Mouse (Mus musculus) thymus, postnatal 0 days (tissue): ENCODE data around the gene Mdfi. TPM values are rescaled to one million over a fixed set of nuclear protein-coding genes. Genes with fewer than 3 reads are reported as not detected.
A peak's percentile ranks its signal among the peaks of the same experiment; 100 is the strongest.
"Not testable (repeated sequence)": the region's sequence is repeated elsewhere in the genome, so short reads cannot be mapped to it uniquely, and the experiment has no call there.

Experiments
- DNase-seq: peaks from one replicate; pipeline ENCODE4 v3.0.0-alpha.2; 2015; ENCODE audit warnings: low spot score
- polyA plus RNA-seq: library from polyadenylated mRNA; unstranded; fragments of >200 nt; fragmentation: Nextera tagmentation; extraction: Ambion mirVana; gene quantifications from 2 replicates; pipeline ENCODE4 v1.2.1, GENCODE M21; 2015

Gene Mdfi
- 3.5 and 3.7 TPM in 2 replicates for polyA plus RNA-seq

DNA sequence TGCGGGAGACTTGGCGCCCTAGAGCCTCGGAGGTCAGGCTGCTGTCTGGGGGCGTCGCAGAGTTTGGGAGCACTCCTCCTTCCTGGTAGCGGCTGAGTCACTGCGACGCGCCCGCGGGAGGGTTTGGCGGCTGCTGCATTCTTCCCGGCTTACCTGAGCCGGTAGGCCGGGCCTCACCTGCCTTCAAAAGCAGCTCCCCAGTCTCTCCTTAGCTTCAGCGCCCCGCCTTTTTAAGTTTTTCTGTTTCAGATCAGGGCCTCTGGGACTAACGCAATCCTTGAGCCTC lies at the start of gene Mdfi:
Gene Mdfi (minus strand): TSS at position 210 of the 286 bp plus-strand sequence.
- DNase-seq, result peak; percentile 29

DNA sequence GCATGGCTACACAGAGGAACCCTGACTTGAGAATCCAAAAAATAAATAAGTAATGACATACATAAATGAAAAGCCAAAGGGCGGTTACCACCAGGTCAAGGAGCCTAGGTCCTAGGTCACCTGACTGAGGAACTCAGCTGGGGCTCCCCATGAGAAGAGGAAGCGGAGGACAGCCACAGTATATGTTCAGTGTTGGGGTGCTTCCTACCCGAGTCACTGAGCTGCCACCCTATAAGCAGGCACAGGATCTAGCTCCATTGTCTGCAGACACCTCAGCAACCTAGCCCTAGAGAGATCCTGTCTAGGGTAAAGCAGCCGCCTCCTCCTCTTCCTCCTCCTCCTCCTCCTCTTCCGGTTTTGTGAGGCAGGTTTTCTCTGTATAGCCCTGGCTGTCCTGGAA lies 48.6 kb upstream of the Mdfi start:
- DNase-seq, result peak; percentile 54

DNA sequence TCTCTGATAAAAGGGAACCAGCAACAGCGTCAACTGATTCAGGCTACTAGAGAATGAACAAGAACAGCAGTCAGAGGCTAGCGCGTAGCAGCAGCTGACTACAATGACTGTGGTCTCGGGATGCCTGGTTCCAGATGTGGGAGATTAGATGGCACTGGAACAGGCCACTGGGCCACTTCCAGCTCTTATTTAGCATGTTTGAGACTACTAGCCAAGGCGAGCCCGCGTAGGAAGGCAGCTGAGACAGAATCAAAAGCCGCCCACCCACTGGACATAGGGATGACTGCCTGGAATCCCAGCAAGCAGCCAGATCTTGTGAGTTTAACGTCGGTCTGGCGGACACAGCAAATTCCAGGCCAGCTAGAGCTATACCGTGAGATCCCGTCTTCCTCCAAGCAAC lies 46.8 kb upstream of the Mdfi start:
- DNase-seq, result no peak

DNA sequence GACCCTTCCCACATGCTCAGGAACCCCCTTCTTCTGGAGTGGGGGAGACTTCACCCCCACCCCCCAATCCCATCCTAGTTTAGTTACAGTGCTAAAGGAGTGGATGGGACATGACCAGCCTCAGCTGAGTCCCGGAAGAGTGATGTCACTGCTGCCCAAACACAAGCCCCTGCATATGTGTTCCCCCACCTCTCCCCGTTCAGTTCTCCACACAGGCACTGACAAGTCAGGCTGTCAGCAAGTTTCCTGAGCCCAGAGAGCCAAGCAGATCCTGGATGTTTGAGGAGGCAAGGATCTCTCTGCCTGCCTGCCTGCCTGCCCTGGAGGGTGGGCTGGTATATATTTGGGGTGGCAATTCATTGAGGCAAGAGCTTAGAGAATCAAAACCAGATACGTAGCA lies 44.7 kb upstream of the Mdfi start:
- no peak for DNase-seq

DNA sequence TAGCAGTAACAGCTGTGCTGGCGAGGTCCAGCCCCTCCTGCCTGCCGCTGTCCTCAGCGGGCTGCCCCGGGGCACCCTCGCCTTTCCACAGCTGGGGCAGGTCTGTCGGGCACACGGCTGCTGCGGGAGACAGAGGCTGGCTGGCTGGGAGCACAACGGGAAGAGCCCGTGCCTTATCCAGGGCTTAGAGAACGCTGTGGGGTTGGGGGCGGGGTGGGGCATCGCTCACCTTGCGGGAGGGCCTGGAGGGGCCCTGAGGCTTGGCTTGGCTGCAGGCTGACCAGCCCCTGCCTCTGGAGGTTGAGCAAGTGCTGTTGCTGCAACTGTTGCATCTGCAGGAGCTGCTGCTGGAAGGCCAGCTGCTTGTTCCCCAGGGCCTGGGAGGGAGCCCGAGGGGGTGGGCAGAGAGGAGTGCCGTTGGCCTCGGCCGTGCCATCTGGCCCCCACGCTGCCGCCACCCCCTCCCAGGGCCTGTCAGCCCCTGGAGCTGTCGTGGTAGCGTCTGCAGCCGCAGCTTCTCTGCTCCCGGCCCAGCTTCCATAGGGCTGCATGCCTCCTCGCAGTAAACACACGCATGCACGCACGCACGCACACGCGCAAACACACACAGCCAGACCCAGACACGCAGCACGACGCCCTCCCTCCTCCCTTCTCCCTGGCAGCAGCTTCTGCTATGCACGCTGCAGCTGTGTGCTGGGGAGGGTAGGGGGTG lies 44.0 kb upstream of the Mdfi start:
- DNase-seq, result no peak

DNA sequence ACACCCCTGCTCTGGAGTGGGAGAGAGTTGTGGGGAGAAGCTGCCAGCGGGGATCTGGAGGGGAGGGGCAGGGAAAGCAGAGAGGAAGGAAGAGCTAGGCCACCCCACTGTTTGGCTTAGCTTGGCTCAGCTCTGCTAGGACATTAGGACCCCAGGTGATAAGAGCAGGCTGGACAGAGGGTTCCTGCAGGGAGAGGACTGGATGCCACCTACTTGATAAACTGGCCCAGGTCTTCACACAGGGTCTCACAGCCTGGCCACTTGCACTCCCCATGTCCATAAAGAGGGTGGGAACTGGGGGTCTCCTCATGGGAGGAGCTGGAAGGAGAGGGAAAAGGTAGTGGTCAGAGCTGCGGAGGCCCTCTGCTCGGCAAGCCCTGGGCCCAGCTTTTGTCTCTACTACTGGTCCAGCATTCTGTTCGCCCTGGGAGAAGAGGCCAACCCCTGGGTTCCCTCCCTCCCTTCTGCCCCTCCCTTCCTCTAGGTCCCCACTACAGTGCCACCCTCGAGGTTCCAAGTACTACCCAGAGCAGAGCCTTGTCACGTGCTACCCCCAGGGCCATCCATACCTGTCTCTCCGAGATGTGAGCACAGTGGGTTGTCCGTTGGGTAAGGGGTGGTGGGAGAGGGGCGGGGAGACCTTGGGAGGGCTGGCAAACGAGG lies 43.4 kb upstream of the Mdfi start:
- DNase-seq, result no peak

DNA sequence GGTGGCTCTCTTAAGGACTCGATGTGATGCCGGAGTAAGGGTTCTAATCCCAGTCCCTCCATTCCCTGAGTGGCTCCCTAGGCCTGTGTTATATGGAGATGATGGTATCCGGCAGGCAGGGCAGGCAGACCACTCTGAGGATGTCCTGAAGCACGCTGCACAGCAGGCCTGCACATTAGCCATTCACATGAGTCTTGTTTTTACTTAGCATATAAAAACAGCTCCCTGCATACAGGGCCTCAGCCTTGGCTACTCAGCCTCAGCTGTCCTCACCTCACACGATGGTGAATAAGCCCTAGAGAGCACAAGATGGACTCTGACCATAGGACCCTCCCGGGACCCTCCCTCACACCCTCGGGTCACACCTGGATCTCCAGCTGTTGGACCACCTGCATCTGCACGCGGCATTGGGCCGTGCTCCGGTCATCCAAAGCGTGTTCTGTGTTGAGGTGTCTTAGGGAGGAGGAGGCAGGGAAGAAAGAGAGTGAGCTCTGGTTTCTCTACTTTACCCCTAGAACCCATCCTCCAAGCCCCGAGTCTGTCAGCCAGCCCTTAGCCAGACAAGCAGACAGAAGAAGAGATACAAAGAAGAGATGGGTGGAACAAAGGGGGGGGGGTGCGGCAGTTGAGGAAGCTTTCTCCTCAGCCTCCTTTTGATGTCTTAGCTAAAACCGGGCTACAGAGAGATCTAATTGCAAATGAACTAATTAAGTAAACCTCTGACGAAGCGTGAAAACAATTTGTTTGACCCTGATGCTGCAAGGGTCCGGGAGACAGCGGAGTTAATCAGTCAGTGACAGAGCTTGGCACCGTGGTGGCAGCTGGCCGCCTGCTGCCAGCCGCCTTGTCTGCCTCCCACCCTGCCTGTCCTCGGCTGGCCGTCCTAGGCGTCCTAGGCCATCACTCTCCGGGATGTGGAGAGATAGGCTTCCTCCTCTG lies 42.6 kb upstream of the Mdfi start:
- DNase-seq, result no peak

DNA sequence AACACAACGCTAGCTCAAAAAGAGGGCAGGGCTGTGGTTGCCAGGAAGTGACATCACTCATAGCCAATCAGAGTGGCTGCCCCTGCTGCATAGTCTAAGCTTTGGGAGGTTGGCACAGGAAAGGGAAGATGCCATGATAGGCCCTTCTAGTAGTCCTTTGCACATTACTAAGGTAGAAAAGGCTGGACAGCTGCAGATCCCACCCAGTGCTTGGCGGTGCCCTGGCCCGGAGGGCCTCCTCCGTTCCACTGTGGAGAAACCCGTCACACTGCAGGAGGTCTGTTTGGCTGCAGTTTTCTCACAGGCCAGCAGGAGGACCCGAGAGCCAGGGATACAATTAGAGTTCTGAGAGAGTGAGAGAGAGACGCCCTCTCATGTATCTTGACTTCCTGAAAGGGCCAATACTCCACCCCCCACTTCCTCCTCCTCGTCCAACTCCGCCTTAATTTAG lies 38.9 kb upstream of the Mdfi start:
- DNase-seq, result peak; percentile 91

DNA sequence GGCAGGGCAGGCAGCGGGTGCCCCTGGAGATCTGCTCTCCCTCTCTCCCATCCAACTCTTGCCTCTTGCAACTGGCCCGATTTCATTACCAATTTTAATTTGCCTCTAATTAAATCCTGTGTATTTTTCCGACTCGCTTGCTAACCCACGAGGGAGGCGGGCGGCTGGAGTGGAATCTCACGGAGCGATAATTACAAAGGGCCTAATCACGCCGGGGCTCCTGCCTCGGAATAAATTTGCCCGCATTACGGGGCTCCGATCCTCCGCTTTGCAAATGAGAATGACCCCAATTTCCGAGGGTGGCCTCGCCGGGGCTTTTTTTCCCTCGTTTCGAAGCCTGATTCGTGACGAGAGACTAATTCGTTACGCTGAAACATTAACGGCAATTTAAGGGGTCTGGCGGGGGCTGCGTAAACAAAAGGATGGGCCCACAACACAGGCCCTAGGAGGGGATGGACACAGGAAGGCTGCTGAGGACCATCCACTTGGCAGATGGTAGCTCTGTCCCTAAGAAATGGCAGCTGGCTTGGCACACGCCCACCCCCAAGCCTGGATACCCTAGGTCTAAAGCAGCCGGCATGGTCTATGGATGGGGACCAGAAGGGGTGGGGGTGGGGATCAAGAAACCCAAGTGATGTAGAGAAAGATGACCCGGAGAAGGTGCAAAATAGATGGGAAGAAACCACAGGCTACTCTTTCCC lies 38.0 kb upstream of the Mdfi start:
- DNase-seq, result no peak

DNA sequence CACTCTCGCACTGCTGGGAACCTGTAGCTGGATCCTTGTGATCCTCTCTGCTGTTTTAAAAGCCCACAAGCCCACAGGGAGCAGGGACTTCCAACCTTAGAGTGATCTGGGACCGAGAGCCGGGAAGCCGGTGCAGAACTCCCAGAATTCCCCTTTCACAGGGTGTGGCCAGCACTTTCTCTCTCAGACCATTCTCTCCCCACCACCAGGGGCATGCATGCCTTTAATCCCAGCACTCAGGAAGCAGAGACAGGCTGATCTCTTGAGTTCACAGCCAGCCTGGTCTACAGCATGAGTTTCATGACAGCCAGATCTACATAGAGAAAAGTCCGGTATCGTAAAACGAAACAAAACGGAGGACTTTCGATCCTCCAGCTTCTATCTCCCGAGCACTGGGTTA lies 35.4 kb upstream of the Mdfi start:
- no peak for DNase-seq

DNA sequence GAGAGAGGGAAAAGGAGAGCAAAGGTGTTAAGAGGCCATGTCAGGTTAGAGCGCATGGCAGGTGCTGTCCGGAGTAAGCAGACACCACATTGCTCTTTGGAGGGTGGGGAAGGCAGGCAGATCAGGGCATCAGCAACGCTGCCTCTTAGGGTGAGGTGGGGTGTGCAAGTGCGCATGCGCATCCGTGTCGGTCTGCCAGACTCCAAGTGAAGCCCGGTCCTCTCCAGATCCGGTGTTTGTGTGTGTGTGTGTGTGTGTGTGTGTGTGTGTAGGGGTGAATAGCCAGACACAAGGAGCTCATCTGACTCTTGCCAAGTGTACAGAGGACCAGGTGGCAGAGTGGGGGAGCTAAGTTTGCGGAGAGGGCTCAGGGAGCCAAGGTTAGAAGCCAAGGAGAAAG lies 31.5 kb upstream of the Mdfi start:
- DNase-seq, result no peak

DNA sequence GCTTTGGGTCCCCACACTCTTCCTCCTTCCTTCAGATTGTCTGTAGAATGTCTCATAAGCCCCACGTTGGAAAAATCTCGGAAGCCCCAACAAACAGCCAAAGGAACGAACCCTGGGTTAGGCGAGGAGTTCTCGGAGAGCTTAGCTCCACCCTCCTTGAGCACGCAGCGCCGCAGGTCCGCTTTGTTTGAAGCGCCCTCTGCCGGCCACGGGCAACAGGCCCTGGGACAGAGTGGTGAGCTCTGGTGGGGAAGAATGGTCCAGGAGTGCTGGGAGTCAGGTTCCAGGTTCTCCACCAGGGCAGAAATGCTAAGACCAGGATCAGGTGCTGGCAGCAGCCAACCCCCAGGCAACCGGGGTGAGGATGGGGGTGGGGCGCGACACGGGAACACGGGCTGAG lies 30.0 kb upstream of the Mdfi start:
- DNase-seq, result peak; percentile 82

DNA sequence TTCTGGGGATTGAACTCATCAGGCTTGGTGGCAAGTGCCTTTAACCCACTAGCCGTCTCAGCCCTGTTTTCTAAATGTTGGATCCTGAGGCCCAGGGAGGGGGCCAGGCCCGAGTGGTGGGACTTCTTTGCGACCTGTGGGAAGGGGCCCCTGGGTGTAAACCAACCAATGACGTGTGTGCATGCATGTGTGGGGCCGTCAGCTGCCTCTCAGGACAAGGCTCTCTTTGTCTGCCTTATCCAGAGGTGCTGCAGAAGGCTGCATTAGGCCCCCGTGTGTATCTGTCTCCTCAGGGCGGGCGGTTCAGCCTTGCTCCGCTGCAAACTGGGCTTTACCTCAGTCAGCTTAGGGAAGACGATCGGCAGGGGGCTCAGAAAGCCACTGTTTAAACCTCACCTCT lies 28.9 kb upstream of the Mdfi start:
- no peak for DNase-seq

DNA sequence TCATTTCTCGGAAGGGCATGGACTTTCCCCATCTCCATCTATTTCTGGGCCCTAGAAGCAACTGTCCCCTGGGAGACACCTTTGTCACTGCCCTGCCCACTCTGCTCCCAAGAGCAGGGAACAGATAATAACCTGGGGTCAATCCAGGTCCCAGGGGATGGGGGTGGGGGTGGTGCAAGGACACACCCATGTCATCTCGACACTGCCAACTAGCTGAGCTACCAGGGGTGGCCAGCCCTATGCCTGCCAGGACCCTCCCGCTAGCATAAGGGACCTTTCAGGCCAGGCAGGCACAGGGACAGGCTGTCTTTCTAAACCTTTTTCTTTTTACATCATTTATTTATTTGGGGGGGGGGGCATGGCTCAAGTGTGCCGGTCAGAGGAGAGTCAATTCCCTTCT lies 28.5 kb upstream of the Mdfi start:
- no peak for DNase-seq

DNA sequence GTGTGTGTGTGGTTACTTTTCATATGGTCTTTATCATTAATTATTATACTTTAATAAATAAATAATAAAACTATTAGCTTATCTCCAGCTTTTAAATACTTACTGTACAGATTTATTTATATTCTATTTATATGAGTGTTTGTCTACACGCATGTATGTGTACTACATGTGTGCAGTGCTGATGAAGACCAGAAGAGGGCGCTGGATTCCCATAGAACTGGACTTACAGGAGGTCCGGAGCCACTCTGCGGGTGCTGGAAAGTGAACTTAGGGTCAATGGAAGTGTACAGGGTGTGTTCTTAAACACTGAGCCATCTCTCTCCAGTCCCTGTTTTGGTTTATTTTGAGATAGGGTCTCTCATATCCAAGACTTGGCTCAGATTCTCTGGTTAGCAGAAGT lies 21.1 kb upstream of the Mdfi start:
- DNase-seq, result no peak

DNA sequence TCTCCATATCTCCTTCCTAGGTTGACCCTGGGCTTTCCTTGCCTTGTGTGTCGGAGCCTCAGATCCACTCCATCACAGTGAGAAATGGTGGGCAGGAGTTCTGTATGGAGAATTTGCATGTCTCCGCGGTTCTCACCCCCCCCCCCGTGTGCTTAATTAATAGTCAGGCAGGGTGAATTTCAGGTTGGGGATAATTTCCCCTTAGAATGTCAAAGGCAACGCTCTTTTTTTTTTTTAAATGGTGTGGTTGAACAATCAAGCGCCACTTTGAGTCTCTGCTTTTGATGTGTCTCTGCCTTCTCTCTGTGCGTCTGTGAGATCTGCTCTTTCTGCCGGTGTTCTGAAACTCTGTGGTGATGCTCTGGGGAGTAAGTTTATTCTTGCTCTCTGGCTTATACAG lies 20.4 kb upstream of the Mdfi start:
- DNase-seq, result no peak

DNA sequence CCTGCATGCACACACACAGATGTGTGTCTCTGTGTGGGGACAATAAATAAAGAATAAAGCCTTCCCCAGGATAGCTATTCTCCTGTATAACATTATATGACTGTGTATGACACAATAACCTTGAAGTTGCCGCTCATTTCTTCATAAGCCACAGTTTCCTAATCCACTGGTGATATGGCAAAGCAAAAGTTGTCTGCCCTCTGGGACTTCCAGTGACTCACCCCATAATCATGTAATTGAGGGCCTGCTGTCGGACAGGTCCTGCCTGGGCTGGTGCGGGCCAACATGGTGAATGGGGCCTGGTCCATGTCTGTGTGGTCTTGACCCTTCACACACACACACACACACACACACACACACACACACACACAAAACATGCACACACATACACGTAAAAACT lies 19.3 kb upstream of the Mdfi start:
- no peak for DNase-seq

DNA sequence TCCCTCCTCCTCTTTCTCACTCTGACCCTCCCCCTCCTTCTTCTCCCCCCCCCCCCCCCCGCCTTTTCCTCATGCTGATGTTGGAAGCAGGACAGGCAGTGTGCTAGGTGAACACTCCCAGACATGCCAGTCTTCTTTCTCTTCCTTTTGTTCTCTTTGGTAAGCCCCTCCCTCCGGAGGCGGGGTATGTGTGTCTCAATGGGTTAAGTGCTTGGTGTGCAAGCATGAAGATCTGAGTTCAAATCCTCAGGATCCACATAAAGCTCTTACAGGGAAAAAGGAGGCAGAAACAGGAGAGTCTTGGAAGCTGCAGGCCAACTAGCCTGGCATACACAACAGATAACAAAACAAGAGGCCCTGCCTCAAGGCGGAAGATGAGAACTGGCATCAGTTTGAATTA lies 18.8 kb upstream of the Mdfi start:
- DNase-seq, result no peak

DNA sequence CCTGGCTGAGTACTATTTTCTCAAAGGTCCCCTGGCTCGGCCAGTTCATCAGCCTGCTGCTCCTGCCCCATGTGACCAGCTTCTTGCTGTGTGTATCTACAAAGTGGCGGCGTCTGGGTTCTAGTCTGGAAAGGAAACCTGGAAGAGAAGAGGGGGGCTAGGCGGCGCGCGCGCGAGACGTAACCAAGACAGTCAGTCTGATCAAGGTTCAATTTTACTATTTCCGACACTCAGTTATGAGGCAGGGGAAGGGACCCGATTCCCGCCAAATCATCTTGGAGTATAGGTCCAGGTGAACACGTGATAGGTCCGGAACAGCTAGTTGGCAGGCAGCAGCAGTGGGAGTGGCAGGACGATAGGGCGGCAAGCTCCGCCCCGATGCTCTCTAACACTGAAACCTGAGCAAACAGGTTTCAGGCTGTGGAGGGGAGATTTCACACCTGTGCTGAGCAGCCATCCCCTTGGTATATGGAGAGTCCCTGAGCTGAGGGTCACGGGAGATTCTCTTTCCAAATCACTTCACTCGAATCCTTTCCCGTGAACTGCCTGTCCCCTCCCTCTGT lies 17.4 kb upstream of the Mdfi start:
- not testable (repeated sequence) for DNase-seq

DNA sequence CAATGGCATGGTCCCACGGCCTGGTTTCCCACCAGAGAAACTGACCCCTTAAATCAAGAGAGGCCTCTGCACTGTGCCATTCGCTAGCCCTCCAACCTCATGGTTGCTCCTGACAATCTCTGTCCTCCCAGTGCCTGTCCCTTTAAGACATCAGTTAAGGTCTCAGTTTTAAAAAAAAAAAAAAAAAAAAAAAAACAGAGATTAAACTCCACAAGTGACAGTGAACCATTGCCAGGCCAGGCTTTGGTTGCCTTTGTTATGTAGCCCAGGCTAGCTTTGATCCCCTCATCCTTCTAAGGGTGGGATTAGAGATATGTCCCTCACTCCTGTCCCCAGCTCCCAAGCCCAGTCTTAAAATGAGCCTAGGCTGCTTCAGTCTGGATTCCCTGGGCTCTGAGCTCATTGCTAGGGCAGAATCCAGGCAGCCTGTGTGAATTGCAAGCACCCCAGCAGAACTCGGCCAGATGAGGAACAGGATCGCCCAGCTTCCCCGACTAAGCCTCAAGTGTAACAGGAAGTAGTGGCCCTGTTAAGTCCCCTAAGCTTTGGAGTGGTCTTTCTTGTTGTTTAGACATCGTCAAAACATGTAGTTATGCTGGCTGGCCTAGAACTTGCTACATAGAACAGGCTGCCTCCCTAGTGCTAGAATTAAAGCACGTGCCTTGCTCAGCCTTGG lies 16.3 kb upstream of the Mdfi start:
- no peak for DNase-seq

DNA sequence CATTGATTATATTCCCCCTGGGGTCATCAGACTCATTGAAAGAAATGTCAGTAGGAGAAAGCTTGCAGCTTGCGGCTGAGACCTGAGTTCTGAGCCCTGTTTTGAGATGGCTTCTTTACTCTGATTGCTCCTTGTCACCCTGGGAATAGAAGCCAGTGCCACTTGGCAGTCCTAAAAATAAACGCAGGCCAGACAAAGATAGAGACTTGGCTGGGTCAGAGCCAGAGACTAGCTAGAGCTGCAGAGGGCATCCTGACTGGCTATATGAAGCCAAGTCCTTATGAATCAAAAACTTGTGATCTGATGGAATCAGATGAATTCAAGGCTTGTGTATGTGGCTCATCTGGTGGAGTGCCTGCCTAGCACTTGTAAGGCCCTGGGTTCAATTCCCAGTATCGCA lies 15.5 kb upstream of the Mdfi start:
- no peak for DNase-seq
